Mouse (Mus musculus) forebrain, embryonic 11.5 days (tissue): ENCODE measurements around the gene Tmem217. TPM values are rescaled to one million over a fixed set of nuclear protein-coding genes. Genes with fewer than 3 reads are reported as not detected.

ENCODE experiments used
- ATAC-seq: fragments of 200-750 bp; cut with Nextera tagmentation; replicated peaks from 2 replicates; pipeline ENCODE4 v1.8.0; 2017; ENCODE audit warnings: moderate TSS enrichment; ENCODE audit not compliant: low FRiP score
- DNase-seq: peaks from one replicate; pipeline ENCODE4 v3.0.0-alpha.2; 2017; ENCODE audit warnings: low spot score
- H3K27ac ChIP-seq: fragments of 300-500 bp; sonication (generic); 2 replicates; pipeline ENCODE4 v1.5.1; 2014; ENCODE audit warnings: low read depth, low read length
- H3K27me3 ChIP-seq: fragments of 300-500 bp; sonication (generic); 2 replicates; pipeline ENCODE4 v1.6.1; 2014; ENCODE audit warnings: mild to moderate bottlenecking, low read length, mixed read lengths; ENCODE audit not compliant: control insufficient read depth, insufficient read depth
- H3K36me3 ChIP-seq: fragments of 300-500 bp; sonication (generic); 2 replicates; pipeline ENCODE4 v1.6.1; 2014; ENCODE audit warnings: mild to moderate bottlenecking, low read length, moderate library complexity, mixed read lengths; ENCODE audit not compliant: control insufficient read depth, insufficient read depth
- H3K4me1 ChIP-seq: fragments of 300-500 bp; sonication (generic); replicated peaks from 2 replicates; pipeline ENCODE4 v1.6.1; 2014; ENCODE audit warnings: low read length, mixed read lengths; ENCODE audit not compliant: control insufficient read depth, insufficient read depth
- H3K4me2 ChIP-seq: fragments of 300-500 bp; sonication (generic); 2 replicates; pipeline ENCODE4 v1.6.1; 2014; ENCODE audit warnings: low read depth, mild to moderate bottlenecking, low read length, moderate library complexity, mixed read lengths; ENCODE audit not compliant: severe bottlenecking
- H3K4me3 ChIP-seq: fragments of 300-500 bp; sonication (generic); 2 replicates; pipeline ENCODE4 v1.5.1; 2014; ENCODE audit warnings: low read depth, low read length
- H3K9ac ChIP-seq: fragments of 300-500 bp; sonication (generic); 2 replicates; pipeline ENCODE4 v1.6.1; 2014; ENCODE audit warnings: low read length
- H3K9me3 ChIP-seq: fragments of 300-500 bp; sonication (generic); 2 replicates; pipeline ENCODE4 v1.6.1; 2016; ENCODE audit warnings: low read length, mixed read lengths; ENCODE audit not compliant: control insufficient read depth
- WGBS: fragments of 180-500 bp; shearing (Covaris S2); extraction: QIAGEN DNeasy Blood & Tissue Kit; methylation state at CpG from one replicate; pipeline ENCODE4 v1.1.7; 2014; 5-methylcytosine and 5-hydroxymethylcytosine counted together
- polyA plus RNA-seq: library from polyadenylated mRNA; unstranded; fragments of >200 nt; fragmentation: Nextera tagmentation; extraction: Ambion mirVana; gene quantifications from 2 replicates; pipeline ENCODE4 v1.2.1, GENCODE M21; 2014

The Tmem217 gene
- polyA plus RNA-seq, 1 experiment from 2014 or later: 0.71 TPM

DNA sequence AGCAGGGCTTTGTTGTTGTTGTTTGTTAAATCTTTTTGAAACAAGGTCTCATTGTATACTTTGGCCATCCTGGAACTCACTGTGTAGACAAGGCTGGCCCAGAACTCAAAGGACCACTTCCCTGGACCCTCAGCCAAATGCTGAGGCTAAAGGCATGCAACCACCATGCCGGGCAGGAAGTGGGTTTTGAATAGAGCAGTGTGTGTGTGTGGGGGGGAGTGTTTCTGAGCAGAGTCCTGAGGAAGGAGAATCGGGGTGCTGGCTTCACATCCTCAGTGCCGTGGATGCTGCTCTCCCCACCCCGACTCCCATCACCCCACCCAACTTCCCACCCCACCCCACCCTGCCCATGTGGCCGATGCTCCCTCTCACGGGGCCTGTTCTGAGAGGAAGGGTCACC lies 33.3 kb upstream of the Tmem217 start:
- 98% methylated on average over 6 of the region's 6 CpGs for WGBS
- ATAC-seq (no peak), DNase-seq (no peak)
- H3K9me3 ChIP-seq: no peaks in the 10 kb centered on the region
- H3K27me3 ChIP-seq: no peaks in the 10 kb centered on the region
- no peak overlapping the region for H3K27ac ChIP-seq
- H3K36me3 ChIP-seq: no peaks in the 10 kb centered on the region; the same call in 1 of the 2 replicates
- peaks cover 6% of the 10 kb centered on the region; the same call in 1 of the 2 replicates for H3K4me1 ChIP-seq
- no peak overlapping the region for H3K4me2 ChIP-seq
- H3K9ac ChIP-seq: no peak overlapping the region
- no peak overlapping the region for H3K4me3 ChIP-seq

- no peak overlapping the region for H3K9ac ChIP-seq
- WGBS: 81% methylated on average over 3 of the region's 3 CpGs
- peaks cover 6% of the 10 kb centered on the region; the same call in 1 of the 2 replicates for H3K4me1 ChIP-seq
- H3K9me3 ChIP-seq: no peaks in the 10 kb centered on the region
- ATAC-seq: no peak
- no peak overlapping the region for H3K4me2 ChIP-seq
- no peak overlapping the region for H3K4me3 ChIP-seq
- no peak overlapping the region for H3K27ac ChIP-seq
- no peaks in the 10 kb centered on the region for H3K27me3 ChIP-seq
- no peak for DNase-seq
- no peaks in the 10 kb centered on the region; the same call in 1 of the 2 replicates for H3K36me3 ChIP-seq
Measured at GRCm38 (mm10) chr17:29584737-29585136, 32.6 kb upstream of the Tmem217 start.

GRCm38 (mm10) chr17:29584306-29584705 lies 32.1 kb upstream of the Tmem217 start:
- Histone ChIP-seq H3K27ac (no peak overlapping the region), H3K36me3 (no peaks in the 10 kb centered on the region; the same call in 1 of the 2 replicates), H3K4me1 (peaks cover 3% of the 10 kb centered on the region; the same call in 1 of the 2 replicates), H3K4me2 (no peak overlapping the region), H3K9ac (no peak overlapping the region), H3K4me3 (no peak overlapping the region), H3K9me3 (no peaks in the 10 kb centered on the region), H3K27me3 (no peaks in the 10 kb centered on the region)
- DNase-seq (no peak), ATAC-seq (no peak)
- WGBS: 90% methylated on average over 5 of the region's 5 CpGs

DNA sequence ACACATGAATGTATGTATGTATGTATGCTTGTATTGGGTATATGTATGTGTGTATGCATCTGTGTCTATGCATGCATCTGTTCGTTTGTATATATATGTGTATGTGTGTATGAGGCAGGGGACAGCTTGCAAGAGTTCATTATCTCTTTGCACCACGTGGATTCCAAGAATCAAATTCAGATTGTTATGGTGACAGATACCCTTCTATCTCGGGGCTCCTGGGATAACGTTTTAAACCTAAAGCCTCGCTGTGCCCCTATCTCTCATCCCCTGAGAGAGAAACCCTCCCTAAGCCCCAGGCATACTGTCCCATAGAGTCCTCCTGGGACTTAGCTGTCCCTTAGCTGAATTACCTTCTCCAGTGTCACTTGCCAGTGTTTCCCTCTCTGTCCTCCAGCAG lies 31.4 kb upstream of the Tmem217 start:
- DNase-seq: no peak
- no peaks in the 10 kb centered on the region for H3K27me3 ChIP-seq
- H3K9ac ChIP-seq: no peak overlapping the region
- no peak for ATAC-seq
- no peak overlapping the region for H3K4me3 ChIP-seq
- no peak overlapping the region for H3K27ac ChIP-seq
- H3K4me2 ChIP-seq: no peak overlapping the region
- no peaks in the 10 kb centered on the region for H3K4me1 ChIP-seq
- 92% methylated on average over 5 of the region's 5 CpGs for WGBS
- H3K9me3 ChIP-seq: no peaks in the 10 kb centered on the region
- no peaks in the 10 kb centered on the region; the same call in 1 of the 2 replicates for H3K36me3 ChIP-seq

DNA sequence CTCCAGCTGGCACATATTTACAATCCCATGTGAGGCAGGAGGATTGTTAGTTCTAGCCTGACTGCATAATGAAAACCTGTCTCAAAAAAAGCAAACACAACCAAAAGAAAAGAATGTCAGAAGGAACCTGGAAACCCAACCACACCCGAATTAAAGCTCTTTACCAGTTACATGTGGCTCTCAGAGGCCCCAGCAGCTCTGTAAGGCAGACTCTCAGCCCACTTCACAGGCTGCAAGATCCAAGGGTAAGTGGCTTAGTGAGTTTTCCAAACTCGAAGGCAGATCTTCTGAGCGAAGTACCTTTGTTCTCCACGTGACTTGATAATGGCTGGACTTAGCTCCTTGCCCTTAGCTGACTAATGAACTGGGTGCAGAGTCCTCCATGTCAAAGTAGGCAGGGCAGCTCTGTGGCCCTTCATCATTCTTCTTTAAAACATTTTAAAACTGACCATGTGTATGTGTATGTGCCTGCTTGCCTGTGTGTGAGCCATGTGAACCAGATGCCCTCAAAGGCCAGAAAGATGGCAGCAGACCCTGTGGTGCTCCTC lies 27.5 kb upstream of the Tmem217 start:
- no peak overlapping the region for H3K9ac ChIP-seq
- H3K4me3 ChIP-seq: no peak overlapping the region
- H3K27me3 ChIP-seq: no peaks in the 10 kb centered on the region
- H3K36me3 ChIP-seq: no peaks in the 10 kb centered on the region; the same call in 1 of the 2 replicates
- H3K9me3 ChIP-seq: no peaks in the 10 kb centered on the region
- no peak overlapping the region for H3K27ac ChIP-seq
- DNase-seq (no peak), ATAC-seq (no peak)
- WGBS: 80% methylated on average over 4 of the region's 4 CpGs
- no peaks in the 10 kb centered on the region for H3K4me1 ChIP-seq
- no peak overlapping the region for H3K4me2 ChIP-seq

GRCm38 (mm10) chr17:29569831-29570230 lies 17.6 kb upstream of the Tmem217 start:
- H3K36me3 ChIP-seq: peaks cover 2% of the 10 kb centered on the region; the same call in 1 of the 2 replicates
- H3K27me3 ChIP-seq: no peaks in the 10 kb centered on the region
- no peaks in the 10 kb centered on the region for H3K9me3 ChIP-seq
- no peak overlapping the region for H3K9ac ChIP-seq
- no peak for DNase-seq
- no peak overlapping the region for H3K4me2 ChIP-seq
- no peaks in the 10 kb centered on the region for H3K4me1 ChIP-seq
- no peak overlapping the region for H3K27ac ChIP-seq
- WGBS: 86% methylated on average over 6 of the region's 6 CpGs
- H3K4me3 ChIP-seq: no peak overlapping the region
- ATAC-seq: no peak

- Histone ChIP-seq H3K9ac (no peak overlapping the region), H3K4me3 (no peak overlapping the region), H3K4me1 (no peaks in the 10 kb centered on the region), H3K36me3 (peaks cover 2% of the 10 kb centered on the region; the same call in 1 of the 2 replicates), H3K27ac (no peak overlapping the region), H3K4me2 (no peak overlapping the region), H3K9me3 (no peaks in the 10 kb centered on the region), H3K27me3 (no peaks in the 10 kb centered on the region)
- 92% methylated on average over 15 of the region's 15 CpGs for WGBS
- DNase-seq (no peak), ATAC-seq (no peak)
Measured at GRCm38 (mm10) chr17:29568435-29568834, 16.2 kb upstream of the Tmem217 start.

DNA sequence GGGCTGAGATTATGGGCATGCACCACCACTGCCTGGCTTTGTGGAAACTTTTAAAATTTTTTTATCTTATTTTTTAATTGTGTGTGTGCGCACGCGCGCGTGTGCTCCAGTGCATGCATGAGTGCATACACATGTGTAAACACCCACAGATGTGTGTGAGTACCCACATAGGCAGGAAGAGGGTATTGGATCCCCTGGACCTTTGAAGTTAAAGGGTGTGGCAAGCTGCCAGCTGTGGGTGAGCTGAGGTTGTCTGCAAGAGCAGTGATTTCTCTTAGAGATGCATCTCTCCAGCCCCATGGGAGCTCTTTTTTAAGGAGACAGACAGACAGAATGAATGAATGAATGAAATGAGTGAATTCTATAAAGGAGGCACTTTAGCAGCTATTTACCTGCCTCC lies 13.3 kb upstream of the Tmem217 start:
- ATAC-seq: no peak
- WGBS: over 99% methylated on average over 5 of the region's 5 CpGs
- no peak overlapping the region for H3K9ac ChIP-seq

DNA sequence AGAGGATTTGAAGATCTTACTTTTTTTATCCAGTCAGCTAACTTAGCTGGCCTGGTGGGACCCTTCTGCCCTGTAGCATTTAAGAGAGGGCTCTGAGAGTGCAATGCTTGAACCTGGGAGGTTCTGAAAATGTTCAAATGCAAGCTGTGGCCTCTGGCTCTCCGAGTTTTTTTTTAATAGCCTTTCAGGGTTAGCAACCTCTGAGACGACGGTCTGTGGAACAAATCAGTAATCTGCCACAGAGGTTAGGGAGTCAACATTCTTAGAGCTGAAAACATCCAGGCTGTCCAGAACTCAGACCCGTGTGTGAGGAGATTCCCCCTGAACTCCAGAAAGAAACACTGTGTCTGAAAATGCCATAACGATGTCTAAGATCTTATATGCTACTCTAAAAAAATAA lies 6.3 kb upstream of the Tmem217 start:
- H3K27me3 ChIP-seq: no peaks in the 10 kb centered on the region
- no peak overlapping the region for H3K9ac ChIP-seq
- H3K9me3 ChIP-seq: no peaks in the 10 kb centered on the region
- H3K4me3 ChIP-seq: no peak overlapping the region
- no peaks in the 10 kb centered on the region for H3K4me1 ChIP-seq
- DNase-seq: no peak
- H3K27ac ChIP-seq: no peak overlapping the region
- no peak overlapping the region for H3K4me2 ChIP-seq
- ATAC-seq: no peak
- no peaks in the 10 kb centered on the region for H3K36me3 ChIP-seq
- 86% methylated on average over 5 of the region's 5 CpGs for WGBS

More for the DNA sequence above, 13.3 kb upstream of the Tmem217 start:
- H3K9me3 ChIP-seq: no peaks in the 10 kb centered on the region
- no peaks in the 10 kb centered on the region for H3K27me3 ChIP-seq
- DNase-seq: no peak
- no peak overlapping the region for H3K4me2 ChIP-seq
- peaks cover 2% of the 10 kb centered on the region; the same call in 1 of the 2 replicates for H3K36me3 ChIP-seq
- no peak overlapping the region for H3K4me3 ChIP-seq
- no peak overlapping the region for H3K27ac ChIP-seq
- H3K4me1 ChIP-seq: no peaks in the 10 kb centered on the region
